Mouse (Mus musculus) testis, postnatal 14 days (tissue): ENCODE measurements around the gene Btnl2.

Source experiments
- DNase-seq: peaks from one replicate; pipeline ENCODE4 v3.0.0; 2021; ENCODE audit warnings: low spot score

Gene Btnl2

DNA sequence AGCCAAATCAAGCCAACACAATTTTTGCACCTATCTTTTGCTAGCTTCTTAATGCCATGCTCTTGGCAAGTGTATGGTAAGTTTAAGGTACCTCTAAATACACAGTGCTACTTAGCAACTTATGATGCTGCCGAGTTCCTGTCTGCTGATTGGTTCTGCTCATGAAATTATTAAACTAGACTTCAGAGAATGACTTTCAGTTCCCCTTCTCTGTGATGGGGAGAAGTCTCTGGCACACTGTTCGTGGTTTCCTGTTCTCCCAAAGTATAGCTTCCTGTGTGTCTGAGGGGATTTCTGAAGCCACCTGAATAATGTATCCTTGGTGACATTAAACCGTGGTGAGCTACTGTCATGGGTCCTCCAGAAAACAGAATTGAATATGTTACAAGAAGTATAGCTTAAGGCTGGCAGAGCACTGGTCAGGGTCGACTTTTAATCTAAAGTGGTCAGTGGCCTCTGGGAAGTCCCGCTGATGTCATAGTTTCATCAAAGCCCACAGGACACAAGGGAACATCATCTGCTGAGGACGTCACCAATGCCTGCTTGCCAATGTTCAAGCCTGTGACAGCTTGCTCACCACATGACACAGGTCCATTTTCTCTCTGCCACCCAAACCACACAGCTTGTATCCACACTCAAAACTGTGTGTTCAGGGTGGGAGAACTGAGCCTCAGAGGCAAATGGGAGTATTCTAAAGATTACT is 6.9 kb upstream of the Btnl2 start:
- no peak for DNase-seq

DNA sequence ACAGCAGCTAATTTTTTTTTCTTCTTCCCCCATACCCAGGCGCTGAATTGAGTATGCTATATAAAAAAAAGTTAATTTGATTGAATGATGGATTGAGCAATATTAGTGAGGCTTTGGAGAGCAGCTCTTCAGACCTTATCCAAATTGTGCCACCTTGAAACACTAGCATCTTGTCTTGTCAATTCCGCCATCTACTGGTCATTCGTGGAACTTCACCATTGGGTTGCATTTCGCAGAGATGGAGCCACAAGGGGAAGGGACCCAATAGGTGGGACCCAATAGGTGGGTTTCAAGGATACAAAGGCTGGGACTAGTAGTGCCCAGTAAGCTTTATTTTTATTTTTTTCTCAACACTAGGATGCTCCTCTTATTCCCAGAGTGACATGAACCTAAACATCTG is 5.2 kb upstream of the Btnl2 start:
- DNase-seq = peak; percentile 55

DNA sequence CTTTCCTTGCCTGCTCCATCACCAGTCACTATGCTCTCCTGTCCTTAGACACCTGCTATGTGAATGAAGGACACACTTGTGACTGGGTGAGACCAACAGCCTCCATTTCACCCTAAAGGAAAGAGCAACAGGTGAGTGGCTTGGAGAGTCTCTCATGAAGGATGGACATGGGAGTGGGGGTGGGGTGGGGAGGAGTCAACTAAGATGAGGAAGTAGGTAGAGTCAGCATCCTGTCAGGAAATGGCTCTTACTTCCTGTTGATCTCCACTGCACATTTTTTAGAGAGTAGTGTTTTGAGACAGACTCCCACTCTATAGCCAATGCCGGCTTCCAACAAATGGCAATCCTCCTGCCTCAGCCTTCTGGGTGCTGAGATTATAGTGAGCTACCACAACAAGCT is 318 bp downstream of the Btnl2 start:
- no peak for DNase-seq

DNA sequence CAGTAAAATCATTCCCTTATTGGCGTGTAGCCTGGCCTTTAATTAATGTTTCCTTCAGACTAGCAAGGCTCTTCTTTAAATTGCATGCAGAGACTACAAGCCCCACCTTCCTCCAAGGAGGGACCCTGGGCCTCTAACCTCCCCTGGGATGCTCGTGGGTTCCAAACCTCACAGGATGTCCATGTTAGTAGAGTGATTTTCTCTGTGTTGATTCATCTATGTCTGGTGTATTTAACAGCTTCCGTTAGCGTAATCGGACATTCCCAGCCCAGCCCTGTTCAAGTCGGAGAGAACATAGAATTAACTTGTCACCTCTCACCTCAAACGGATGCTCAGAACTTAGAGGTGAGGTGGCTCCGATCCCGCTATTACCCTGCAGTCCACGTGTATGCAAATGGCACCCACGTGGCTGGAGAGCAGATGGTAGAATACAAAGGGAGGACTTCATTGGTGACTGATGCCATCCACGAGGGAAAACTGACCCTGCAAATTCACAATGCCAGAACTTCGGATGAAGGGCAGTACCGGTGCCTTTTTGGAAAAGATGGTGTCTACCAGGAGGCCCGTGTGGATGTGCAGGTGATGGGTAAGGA is 8.4 kb downstream of the Btnl2 start:
- DNase-seq = no peak

DNA sequence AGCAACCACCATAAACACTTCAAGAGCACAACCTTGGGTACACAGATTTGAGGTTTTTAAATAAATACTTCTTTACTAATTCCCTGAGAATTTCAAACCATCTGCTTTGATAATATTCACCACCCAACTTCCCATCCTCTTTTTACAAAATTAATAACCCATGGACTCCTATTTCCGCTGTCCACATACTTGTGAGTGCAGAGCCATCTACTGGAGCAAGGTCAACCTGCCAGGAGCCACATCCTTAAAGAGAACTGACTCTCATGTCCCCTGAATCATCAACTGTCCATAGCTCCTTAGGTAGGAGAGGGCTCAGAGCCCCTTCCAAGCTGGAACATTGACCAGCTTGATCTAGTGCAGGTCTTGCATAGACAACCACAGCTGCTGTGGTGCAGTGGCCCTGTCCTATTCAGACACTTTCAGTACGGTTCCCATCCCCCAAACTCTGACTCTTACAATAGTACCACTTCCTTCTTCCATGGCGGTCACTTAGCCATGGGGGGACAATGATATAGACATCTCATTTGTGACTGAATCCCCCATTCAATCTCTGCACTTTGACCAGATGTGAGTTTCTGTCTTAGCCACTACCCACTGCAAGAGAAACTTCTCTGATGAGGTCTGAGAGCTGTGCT is 9.2 kb downstream of the Btnl2 start:
- no peak for DNase-seq

DNA sequence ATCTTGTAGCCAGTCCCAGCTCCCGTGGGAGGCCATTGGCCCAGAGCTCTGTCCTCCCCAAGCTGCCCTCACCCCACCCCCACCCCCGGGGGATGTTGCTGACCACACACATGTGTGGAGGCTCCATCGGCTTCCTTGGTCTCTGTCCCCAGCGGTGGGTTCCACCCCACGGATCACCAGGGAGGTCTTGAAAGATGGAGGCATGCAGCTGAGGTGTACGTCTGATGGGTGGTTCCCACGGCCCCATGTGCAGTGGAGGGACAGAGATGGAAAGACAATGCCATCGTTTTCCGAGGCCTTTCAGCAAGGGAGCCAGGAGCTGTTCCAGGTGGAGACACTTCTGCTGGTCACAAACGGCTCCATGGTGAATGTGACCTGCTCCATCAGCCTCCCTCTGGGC is 10.4 kb downstream of the Btnl2 start:
- DNase-seq = no peak

DNA sequence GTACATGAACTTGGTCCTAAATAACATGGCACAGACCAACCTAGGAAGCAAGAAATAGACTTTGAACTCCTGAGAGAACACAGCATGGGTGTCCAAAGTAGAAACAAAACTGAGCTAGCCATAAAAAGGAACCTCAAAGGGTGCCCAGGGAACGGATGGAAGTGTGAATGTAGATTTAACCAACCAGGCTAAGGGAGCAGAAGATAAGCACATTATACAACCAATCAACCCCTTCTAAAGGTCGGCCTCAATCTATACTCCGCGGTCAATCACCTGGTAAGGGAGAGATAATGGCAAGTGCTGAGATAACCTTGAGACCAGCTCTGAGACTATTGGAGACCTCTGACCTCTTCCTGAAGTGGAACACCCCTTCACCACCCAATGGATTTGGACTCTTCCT is 15.9 kb downstream of the Btnl2 start:
- DNase-seq = no peak

DNA sequence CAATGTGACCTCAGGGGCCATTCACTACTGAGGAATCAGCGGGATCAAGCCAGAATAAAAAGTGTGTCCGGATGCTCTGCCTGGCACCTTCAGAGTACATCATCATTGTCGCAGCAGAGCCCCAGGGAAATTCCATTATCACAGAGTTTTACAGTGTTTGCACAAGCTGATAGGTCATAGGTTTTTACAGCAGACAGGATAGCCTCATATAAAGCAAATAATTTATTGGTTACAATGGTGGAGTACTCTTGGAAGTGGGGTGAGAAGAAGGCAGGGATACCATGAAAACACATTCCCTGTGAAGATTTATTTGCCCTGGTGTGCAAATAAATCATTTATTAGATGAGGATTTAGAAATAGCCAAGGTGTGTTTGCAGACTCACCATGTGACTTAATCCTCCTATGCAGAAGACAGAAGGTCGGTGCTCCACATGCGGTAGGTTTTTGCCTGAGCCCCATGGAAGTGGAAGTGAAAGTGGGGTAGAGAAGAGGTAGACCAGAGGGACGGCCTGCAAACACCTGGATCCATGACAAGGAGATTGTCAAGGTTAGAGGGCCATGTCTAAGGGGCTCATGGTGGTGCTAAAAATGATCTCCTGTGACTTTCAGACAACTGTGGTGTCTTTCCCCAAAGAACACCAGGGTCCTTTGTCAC is 18.6 kb downstream of the Btnl2 start:
- DNase-seq = no peak

DNA sequence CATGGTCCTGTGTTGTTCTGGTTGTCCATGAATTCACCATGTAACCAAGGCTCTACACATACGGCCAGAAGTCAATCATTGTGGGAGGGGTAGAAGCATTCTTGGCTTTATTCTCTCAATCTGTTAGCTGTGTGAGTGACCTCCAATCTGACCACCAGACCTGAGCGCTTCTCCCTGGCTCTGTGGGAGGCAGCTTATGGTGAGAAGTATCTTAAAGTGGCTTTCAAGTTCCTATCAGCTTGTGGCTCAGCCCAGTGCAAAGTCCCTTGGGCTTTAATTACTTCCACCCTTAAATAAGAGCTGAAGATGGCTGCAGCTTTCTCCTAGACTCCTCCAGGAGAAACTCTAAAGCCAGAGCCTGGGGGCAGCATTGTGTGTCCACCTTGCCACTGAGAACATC is 22.2 kb downstream of the Btnl2 start, which contains the start of gene Btnl1:
Gene Btnl1, plus strand, starts transcription at position 286 of the 400 bp plus-strand sequence.
- no peak for DNase-seq

DNA sequence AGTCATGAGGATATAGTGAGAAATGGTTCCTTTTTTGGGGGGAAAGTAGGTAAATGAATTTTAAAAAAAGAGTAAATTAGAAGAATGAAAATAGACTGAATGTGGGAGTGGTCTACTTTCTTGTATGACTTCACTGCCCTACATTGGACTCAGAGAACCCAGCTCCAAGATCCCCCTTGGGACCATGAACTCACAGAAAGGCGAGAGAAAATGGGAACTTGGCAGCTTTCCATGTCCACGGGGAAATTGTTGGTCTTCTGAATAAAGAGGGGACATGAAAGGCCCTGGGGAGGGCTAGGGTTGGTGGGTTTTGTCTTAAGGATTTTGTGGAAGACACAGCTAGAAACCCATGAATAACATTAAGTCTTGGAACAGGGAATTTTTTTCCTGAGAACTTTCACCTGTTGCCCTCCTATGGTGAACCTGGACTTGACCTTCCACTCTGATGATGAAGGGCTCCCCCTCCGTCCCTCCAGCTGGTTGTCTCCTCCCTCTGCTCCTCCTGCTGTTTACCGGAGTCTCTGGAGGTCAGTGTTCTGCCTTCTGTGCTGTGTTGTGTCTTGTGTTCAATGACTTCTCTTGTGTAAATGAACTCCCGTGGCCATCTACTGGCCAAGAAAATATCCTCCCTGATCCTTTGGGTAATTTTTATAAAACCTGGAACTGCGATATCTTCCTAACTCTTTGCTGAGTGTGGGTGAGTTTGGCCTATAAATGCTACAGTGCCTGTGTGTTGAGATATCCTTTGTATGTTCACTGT is 23.0 kb downstream of the Btnl2 start:
- no peak for DNase-seq

DNA sequence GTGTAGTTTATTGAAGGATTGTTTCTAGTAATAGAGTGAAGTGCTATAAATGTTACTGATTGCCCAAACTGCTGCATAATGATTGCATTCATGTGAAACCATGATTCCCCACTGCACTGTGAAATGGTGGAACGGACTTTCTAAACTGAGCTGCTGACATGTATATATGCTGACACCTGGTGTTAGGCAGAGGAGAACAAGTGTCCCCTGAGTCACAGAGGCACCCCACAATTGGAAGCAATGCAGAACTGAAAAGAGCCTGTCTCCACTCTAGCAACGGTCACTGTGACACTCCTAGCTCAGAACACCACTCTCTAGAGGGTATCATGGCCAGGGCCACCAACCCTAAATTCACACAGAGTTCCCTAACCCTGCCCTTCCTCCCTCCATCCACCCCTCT is 24.1 kb downstream of the Btnl2 start:
- no peak for DNase-seq

DNA sequence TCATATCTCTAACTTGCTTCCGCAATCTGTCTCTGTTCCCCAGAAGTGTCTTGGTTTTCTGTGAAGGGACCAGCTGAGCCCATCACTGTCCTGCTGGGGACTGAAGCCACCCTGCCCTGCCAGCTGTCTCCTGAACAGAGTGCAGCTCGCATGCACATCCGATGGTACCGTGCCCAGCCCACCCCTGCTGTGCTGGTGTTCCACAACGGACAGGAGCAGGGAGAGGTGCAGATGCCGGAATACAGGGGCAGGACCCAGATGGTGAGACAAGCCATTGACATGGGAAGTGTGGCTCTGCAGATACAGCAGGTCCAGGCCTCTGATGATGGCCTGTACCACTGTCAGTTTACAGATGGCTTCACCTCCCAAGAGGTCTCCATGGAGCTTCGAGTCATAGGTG is 24.8 kb downstream of the Btnl2 start:
- DNase-seq = no peak

DNA sequence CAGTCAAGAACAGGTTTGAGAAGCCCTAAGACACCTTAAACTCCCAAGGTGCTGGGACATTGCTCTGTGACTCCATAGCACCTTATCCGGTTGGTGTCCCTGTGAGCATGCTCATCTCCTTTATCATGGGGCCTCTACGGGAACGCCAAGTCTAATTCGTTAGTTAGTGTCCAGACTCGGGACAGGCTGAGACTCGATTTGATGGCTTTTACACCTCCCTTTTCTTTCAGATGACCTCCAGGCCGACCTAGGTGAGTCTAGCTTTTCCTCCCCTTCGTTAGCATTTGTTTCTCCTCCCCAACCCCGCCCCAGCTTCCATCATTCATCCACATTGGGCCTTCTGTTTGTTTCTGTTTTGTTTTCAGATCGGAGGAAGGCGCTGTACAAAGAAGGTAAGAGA is 27.3 kb downstream of the Btnl2 start:
- no peak for DNase-seq

DNA sequence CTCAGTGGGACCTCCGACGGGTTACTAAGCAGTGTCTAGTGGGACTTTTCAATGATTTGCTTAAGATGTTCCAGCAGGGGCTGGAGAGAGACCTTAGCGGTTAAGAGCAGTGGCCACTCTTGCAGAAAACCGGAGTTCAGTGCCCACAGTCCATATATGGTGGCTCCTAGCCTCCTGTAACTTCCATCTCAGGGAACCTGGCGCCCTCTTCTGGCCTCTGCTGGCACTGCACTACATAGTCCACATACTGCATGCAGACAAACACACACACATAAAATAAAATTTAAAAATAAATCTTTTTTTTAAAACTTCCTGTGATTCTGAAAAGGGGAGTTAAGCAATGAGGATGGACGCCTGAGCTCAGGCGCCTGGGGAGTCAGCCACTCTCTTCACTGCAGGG is 28.6 kb downstream of the Btnl2 start:
- DNase-seq = peak; percentile 53

DNA sequence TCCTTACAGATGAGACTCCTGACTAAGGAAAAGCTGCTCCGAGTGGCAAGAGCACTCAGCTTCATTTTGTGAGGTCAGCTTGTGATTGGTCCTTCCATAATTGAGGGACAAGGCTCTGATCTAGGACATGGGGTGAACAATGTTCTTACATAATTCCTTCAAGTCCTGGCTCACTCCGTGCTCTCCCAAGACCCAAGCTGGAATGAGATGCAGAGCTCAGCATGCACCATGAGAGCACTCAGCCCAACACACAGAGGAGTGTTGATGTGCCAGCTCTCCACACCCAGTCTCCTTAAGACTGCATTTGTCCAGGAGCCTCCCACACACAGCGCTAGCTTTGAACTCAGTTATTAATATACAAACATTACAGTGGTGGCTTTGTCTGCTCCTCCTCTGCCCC is 30.1 kb downstream of the Btnl2 start:
- peak; percentile 15 for DNase-seq

DNA sequence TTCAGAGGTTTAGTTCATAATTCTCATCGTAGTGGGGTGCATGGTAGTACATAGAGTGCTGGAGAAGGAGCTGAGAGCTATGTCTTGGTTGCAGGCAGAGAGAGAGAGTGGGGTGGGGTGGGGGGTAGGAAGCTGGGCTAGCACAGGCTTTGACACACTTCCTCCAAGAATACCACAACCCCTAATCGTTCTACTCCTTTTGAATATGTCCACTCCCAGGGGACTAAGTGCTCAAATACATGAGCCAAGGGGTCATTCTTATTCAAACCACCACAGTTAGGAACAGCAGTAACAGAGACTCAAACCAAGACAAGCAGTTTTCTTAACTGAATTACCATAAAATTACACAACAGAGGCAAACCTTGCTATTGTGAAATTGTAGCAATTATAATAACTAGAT is 32.0 kb downstream of the Btnl2 start:
- no peak for DNase-seq

DNA sequence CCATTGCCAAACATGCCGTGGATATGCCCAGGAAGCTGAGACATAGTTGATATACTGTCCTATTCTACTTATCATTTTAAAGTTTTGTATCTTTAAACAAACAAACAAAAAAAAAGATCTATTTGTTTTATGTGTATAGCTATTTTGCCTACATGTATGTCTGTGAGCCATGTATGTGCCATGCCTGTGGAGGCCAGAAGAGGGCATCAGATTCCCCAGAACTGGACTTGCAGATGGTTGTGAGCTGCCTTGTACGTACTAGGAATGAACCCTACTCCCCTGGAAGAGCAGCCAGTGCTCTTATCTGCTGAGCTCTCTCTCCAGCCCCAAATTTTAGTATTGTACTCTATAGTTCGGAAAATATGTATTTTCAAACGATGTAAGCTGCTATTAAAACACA is 33.9 kb downstream of the Btnl2 start:
- no peak for DNase-seq

DNA sequence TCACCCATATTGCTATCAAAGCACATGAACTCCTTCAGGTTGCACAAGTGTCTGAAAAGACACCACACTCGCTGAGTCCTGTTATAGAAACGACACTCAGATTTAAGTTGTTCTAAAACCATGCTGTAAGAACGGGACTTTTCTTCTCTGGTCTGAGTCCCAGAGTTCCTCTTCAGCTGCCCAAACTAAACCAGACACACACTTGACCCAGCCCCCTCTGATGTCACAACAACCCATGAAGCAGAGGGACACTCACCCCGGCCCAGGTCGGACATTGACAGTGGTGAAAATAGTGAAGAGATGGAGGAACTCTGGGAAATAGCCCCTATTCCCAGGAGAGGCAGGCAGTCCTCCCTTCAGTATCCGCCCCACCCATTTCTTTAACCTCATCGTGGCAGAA is 36.9 kb downstream of the Btnl2 start:
- DNase-seq = no peak

DNA sequence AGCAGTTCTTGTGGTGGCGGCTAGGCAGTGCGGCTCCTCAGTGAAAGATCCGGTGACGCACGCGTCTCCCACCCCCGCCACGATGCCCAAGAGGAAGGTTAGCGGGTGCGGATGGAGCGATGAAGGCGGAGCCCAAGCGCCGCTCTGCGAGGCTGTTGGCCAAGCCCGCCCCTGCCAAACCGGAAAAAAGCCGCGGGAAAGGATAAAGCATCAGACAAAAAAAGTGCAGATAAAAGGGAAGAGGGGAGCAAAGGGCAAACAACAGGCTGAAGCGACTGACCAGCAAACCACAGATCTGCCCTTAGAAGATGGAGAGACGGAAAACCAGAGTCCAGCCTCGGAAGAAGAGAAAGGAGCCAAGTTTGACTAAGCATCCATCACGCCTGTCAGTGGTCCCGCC is 37.7 kb downstream of the Btnl2 start:
- no peak for DNase-seq

DNA sequence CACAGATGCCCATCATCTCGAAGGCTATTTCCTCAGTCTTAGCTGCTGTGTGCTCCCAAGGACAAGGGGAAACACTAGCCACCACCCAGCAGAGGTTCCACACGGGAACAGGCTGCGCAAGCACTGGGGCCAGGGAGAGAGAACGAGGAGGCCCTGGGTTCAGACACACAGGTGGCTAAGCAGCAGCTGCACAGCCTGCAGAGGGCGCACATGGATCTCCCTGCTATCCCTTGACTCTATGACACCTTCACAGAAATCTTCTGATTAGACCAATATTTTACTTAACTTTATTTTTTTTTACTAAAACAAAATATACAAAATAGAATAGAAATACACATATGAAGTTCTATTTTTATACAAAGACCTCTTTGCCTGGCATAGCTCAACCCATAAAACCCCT is 42.7 kb downstream of the Btnl2 start:
- DNase-seq = no peak

DNA sequence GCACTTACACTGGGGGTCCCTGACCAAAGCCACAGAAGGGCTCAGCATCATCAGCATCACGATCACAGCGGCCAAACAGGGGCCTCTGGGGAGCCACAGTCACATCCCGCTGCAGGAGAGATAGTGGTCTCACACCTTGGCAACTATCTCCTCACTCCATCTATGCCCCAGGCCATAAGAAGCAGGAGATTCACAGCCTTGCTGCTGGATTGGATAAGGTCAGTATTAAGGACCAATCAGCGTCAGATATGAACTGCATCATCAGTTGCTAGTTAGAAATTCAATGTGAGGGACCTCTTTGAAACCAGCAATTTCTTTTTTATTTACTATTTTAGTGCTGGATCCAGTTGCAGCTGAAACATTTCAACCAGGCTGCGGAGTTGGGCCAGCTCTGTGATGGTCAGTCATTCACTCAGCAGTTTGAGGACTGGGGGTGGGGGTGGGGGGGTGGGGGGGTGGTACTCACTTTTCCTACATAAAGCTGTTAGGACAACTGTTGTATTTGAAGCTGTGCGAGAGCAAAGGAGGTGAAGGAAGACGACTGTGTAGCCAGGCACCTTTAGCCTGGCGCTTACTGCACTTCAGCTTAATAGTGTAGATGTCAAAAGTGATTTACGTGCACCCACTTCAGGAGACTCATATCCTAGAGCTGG is 43.6 kb downstream of the Btnl2 start:
- peak; percentile 80 for DNase-seq
